Mouse (Mus musculus) stomach, postnatal 0 days (tissue): ENCODE measurements around the gene Ccm2.

ENCODE experiments used
- CTCF ChIP-seq: IDR thresholded peaks from 2 replicates; pipeline ENCODE4 v1.5.1; 2016; ENCODE audit warnings: antibody characterized with exemption, low read depth, mild to moderate bottlenecking, moderate library complexity
- EP300 ChIP-seq: optimal IDR thresholded peaks from 2 replicates; pipeline ENCODE3; 2016; ENCODE audit warnings: antibody characterized with exemption

DNA sequence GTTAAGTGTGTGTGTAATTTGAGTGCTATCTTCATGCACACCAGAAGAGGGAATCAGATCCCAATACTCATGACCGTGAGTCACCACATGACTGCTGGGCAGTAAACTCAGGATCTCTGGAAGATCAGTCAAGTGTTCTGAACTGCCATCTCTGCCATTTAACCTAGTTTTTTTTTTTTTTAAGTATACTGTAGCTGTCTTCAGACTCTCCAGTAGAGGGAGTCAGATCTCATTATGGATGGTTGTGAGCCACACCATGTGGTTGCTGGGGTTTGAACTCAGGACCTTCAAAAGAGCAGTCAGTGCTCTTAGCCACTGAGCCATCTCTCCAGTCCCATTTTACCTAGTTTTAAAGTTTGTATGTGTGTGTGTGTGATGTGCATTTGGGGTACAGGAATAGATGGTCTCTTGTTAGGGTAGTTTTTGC lies 23.0 kb upstream of the Ccm2 start:
- TF ChIP-seq CTCF, result peak; percentile 55
- no peak for TF ChIP-seq EP300
